Comparison of ENCODE assay signal across 28 mouse cellular contexts in genomic region chr7:37333451-37333850, GRCm38 (mm10).
DNase-seq lines count a peak whose midpoint lies in the region; ATAC-seq and TF ChIP-seq lines count a peak whose summit lies in the region.
"Had no signal": no experiment of that assay in that cellular context is flagged by ENCODE, and none has a peak within 500 bp of the region (broad histone marks: within the 10 kb centered on the region; RNA-seq: fewer than 3 reads in every experiment).

No protein-coding gene starts in this region.

- H3K9me3 ChIP-seq in lung, embryonic 14.5 days (ENCODE audit: low read depth, low read length): no peaks in the 10 kb centered on the region
- H3K9me3 ChIP-seq in embryonic facial prominence, embryonic 10.5 days: no peaks in the 10 kb centered on the region
- H3K9me3 ChIP-seq in embryonic facial prominence, embryonic 14.5 days (ENCODE audit: control insufficient read depth, low read length): no peaks in the 10 kb centered on the region
- H3K9me3 ChIP-seq in limb, embryonic 11.5 days (ENCODE audit: control insufficient read depth, low read length): no peaks in the 10 kb centered on the region
- H3K9me3 ChIP-seq: embryonic facial prominence, embryonic 13.5 days; forebrain, embryonic 10.5 days; forebrain, embryonic 13.5 days; heart, embryonic 10.5 days; heart, embryonic 13.5 days; hindbrain, embryonic 12.5 days; hindbrain, embryonic 15.5 days; intestine, embryonic 15.5 days had no signal

- peak; percentile 46 for DNase-seq in lung, embryonic 14.5 days
- DNase-seq in lung, adult 2 months: no peak
- DNase-seq in embryonic facial prominence, embryonic 10.5 days (ENCODE audit: low spot score): peak; percentile 28
- DNase-seq in embryonic facial prominence, embryonic 14.5 days (ENCODE audit: low spot score): peak; percentile 27
- peak; percentile 57 for DNase-seq in limb, embryonic 11.5 days (ENCODE audit: low spot score)
- DNase-seq in layer of hippocampus, adult 9-11 months: no peak
- DNase-seq: adrenal gland, adult 8-10 months; adrenal gland, postnatal 25 days; cerebellum, adult 11-12 months; cerebellum, adult 9-10 months; cerebellum, postnatal 25 days; gastrocnemius, adult 2 months; gastrocnemius, postnatal 14 days; heart, adult 2 months; heart, postnatal 14 days; heart, postnatal 4 days had no signal

- TF ChIP-seq POLR2A in lung, adult 2 months (IDR thresholded peaks at IDR 0.05; ENCODE audit: borderline replicate concordance, extremely low read depth, low read depth, low read length): no peak

- 51% methylated on average over 16 of the region's 16 CpGs for WGBS in lung, embryonic 14.5 days
- 69% methylated on average over 16 of the region's 16 CpGs for WGBS in lung, adult 2 months
- WGBS in embryonic facial prominence, embryonic 10.5 days: 81% methylated on average over 16 of the region's 16 CpGs
- WGBS in embryonic facial prominence, embryonic 14.5 days: 66% methylated on average over 14 of the region's 16 CpGs
- WGBS in limb, embryonic 11.5 days: 51% methylated on average over 16 of the region's 16 CpGs

- peaks cover 3% of the 10 kb centered on the region; the same call in 1 of the 2 replicates for H3K27me3 ChIP-seq in lung, embryonic 14.5 days (ENCODE audit: insufficient read depth, low read length)
- peaks cover 38% of the 10 kb centered on the region for H3K27me3 ChIP-seq in embryonic facial prominence, embryonic 10.5 days (replicated peaks; ENCODE audit: low read depth, poor library complexity, severe bottlenecking)
- H3K27me3 ChIP-seq in embryonic facial prominence, embryonic 14.5 days (replicated peaks; ENCODE audit: control insufficient read depth, insufficient read depth, low read length): no peaks in the 10 kb centered on the region
- no peaks in the 10 kb centered on the region for H3K27me3 ChIP-seq in limb, embryonic 11.5 days (ENCODE audit: control insufficient read depth, insufficient read depth, low read length)
- H3K27me3 ChIP-seq: forebrain, embryonic 13.5 days; hindbrain, embryonic 12.5 days; hindbrain, embryonic 15.5 days had no signal

- no peaks in the 10 kb centered on the region for H3K36me3 ChIP-seq in lung, embryonic 14.5 days (ENCODE audit: insufficient read depth)
- H3K36me3 ChIP-seq in embryonic facial prominence, embryonic 10.5 days (replicated peaks): no peaks in the 10 kb centered on the region
- H3K36me3 ChIP-seq in embryonic facial prominence, embryonic 14.5 days (ENCODE audit: control insufficient read depth, insufficient read depth, low read length): no peaks in the 10 kb centered on the region
- no peaks in the 10 kb centered on the region for H3K36me3 ChIP-seq in limb, embryonic 11.5 days (ENCODE audit: control insufficient read depth, insufficient read depth, low read length)
- H3K36me3 ChIP-seq: embryonic facial prominence, embryonic 13.5 days; forebrain, embryonic 10.5 days; heart, embryonic 10.5 days; heart, embryonic 13.5 days; hindbrain, embryonic 12.5 days; hindbrain, embryonic 15.5 days; intestine, embryonic 15.5 days had no signal

- H3K27ac ChIP-seq in lung, embryonic 14.5 days (ENCODE audit: low read depth): no peak overlapping the region
- no peak overlapping the region for H3K27ac ChIP-seq in embryonic facial prominence, embryonic 10.5 days (replicated peaks)
- no peak overlapping the region for H3K27ac ChIP-seq in embryonic facial prominence, embryonic 14.5 days (replicated peaks; ENCODE audit: low read depth, low read length)
- no peak overlapping the region for H3K27ac ChIP-seq in limb, embryonic 11.5 days (replicated peaks; ENCODE audit: low read depth, low read length)
- H3K27ac ChIP-seq: embryonic facial prominence, embryonic 13.5 days; forebrain, embryonic 10.5 days; forebrain, embryonic 13.5 days; gastrocnemius, adult 2 months; heart, adult 2 months; heart, embryonic 10.5 days; heart, embryonic 13.5 days; hindbrain, embryonic 12.5 days; hindbrain, embryonic 15.5 days; intestine, embryonic 15.5 days had no signal

- TF ChIP-seq CTCF in lung, embryonic 14.5 days (IDR thresholded peaks at IDR 0.05; ENCODE audit: low read depth): no peak
- TF ChIP-seq CTCF in lung, adult 2 months (IDR thresholded peaks at IDR 0.05; ENCODE audit: insufficient read depth, low read length): no peak

- H3K9ac ChIP-seq in lung, embryonic 14.5 days: no peak overlapping the region
- H3K9ac ChIP-seq in embryonic facial prominence, embryonic 14.5 days (ENCODE audit: low read depth, low read length): no peak overlapping the region
- no peak overlapping the region for H3K9ac ChIP-seq in limb, embryonic 11.5 days (ENCODE audit: low read length)
- H3K9ac ChIP-seq: embryonic facial prominence, embryonic 13.5 days; forebrain, embryonic 13.5 days; heart, embryonic 13.5 days; hindbrain, embryonic 12.5 days; hindbrain, embryonic 15.5 days; intestine, embryonic 15.5 days had no signal

- no peak overlapping the region for H3K4me2 ChIP-seq in lung, embryonic 14.5 days
- no peak overlapping the region for H3K4me2 ChIP-seq in embryonic facial prominence, embryonic 14.5 days (ENCODE audit: low read depth, low read length)
- no peak overlapping the region for H3K4me2 ChIP-seq in limb, embryonic 11.5 days (ENCODE audit: low read depth, severe bottlenecking)
- H3K4me2 ChIP-seq: embryonic facial prominence, embryonic 13.5 days; forebrain, embryonic 13.5 days; heart, embryonic 13.5 days; hindbrain, embryonic 12.5 days; hindbrain, embryonic 15.5 days; intestine, embryonic 15.5 days had no signal

- peaks cover 16% of the 10 kb centered on the region; the same call in 1 of the 2 replicates for H3K4me1 ChIP-seq in lung, embryonic 14.5 days (ENCODE audit: insufficient read depth)
- H3K4me1 ChIP-seq in lung, adult 2 months (ENCODE audit: control insufficient read depth, insufficient read depth, low read length): no peaks in the 10 kb centered on the region
- peaks cover 38% of the 10 kb centered on the region for H3K4me1 ChIP-seq in embryonic facial prominence, embryonic 10.5 days
- peaks cover 25% of the 10 kb centered on the region for H3K4me1 ChIP-seq in embryonic facial prominence, embryonic 14.5 days (ENCODE audit: control insufficient read depth, insufficient read depth, low read length)
- peaks cover 26% of the 10 kb centered on the region for H3K4me1 ChIP-seq in limb, embryonic 11.5 days (ENCODE audit: control insufficient read depth, insufficient read depth, low read length)

- ATAC-seq in lung, embryonic 14.5 days (ENCODE audit: insufficient read depth): no peak
- ATAC-seq in embryonic facial prominence, embryonic 14.5 days (ENCODE audit: low read depth): no peak
- no peak for ATAC-seq in limb, embryonic 11.5 days (ENCODE audit: insufficient number of reproducible peaks, low FRiP score, low TSS enrichment, low read depth)
- ATAC-seq in granulocyte monocyte progenitor cell, adult 5-6 weeks (replicated peaks; ENCODE audit: poor library complexity, severe bottlenecking): no peak
- ATAC-seq: activated CD4-positive, CD25-positive, alpha-beta regulatory T cell, adult 4 months; CD4-positive, CD25-positive, alpha-beta regulatory T cell, adult 4 months; forebrain, embryonic 13.5 days; forebrain, embryonic 16.5 days; intestine, embryonic 15.5 days had no signal

- no peak overlapping the region for H3K4me3 ChIP-seq in lung, embryonic 14.5 days (ENCODE audit: low read depth, low read length)
- H3K4me3 ChIP-seq in lung, adult 2 months (replicated peaks; ENCODE audit: extremely low read depth, low read depth, low read length): no peak overlapping the region
- no peak overlapping the region for H3K4me3 ChIP-seq in embryonic facial prominence, embryonic 10.5 days
- H3K4me3 ChIP-seq in embryonic facial prominence, embryonic 14.5 days (ENCODE audit: low read depth, low read length): no peak overlapping the region
- H3K4me3 ChIP-seq in limb, embryonic 11.5 days (ENCODE audit: low read depth, low read length): no peak overlapping the region
- H3K4me3 ChIP-seq: embryonic facial prominence, embryonic 13.5 days; forebrain, embryonic 10.5 days; forebrain, embryonic 13.5 days; gastrocnemius, adult 2 months; heart, adult 2 months; heart, embryonic 10.5 days; heart, embryonic 13.5 days; hindbrain, embryonic 12.5 days; hindbrain, embryonic 15.5 days; intestine, embryonic 15.5 days had no signal

Comparison
In these comparisons a context has a peak if more than half of its experiments do, and no peak if none do; other contexts are left out.
1. DNase-seq: peak in lung, embryonic 14.5 days (single experiment), embryonic facial prominence, embryonic 10.5 days (single experiment), embryonic facial prominence, embryonic 14.5 days (single experiment) and limb, embryonic 11.5 days (single experiment); none in lung, adult 2 months (single experiment) and layer of hippocampus, adult 9-11 months (single experiment).